ENCODE assay signal across 9 mouse cellular contexts in the genomic region with DNA sequence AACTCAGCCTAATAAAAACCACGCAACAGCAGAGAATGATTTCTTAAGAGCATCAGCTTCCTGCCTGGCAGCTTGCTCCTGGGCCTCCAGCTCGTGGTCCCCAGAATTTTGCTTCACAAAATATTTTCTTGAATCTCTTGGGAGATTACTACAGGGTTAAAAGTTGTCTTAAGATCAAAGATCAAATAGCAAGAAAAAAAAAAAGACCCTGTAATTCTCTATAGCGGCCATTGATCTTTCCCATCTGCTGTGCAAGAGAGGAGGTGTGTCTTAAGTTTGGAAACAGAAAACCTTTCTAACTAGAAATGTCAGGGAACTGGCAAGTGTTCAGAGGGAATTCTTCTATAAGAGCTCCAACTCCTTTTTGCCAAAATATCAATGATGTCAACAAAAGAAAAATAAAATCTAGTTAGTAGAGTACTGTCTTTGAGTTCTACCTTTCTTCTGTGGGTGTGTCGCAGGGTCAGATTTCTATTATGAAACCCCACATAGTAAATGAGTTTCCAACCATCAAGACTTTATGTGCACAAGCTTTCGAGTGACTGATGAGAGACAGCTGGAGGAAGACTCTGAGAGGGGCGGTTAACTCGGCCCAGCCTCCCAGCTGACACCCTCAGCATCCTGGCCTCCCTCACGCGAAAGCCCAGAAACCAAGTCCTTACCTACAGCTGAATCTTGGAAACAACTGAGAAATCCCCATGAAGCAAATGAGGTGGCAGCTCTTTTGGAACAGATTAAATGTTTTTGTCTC. TPM values are rescaled to one million over a fixed set of nuclear protein-coding genes. Genes with fewer than 3 reads are reported as not detected.
DNase-seq lines count a peak whose midpoint lies in the region; ATAC-seq and TF ChIP-seq lines count a peak whose summit lies in the region.
"Had no signal": no experiment of that assay in that cellular context is flagged by ENCODE, and none has a peak within 500 bp of the region (broad histone marks: within the 10 kb centered on the region; RNA-seq: fewer than 3 reads in every experiment).

No protein-coding gene starts in this region.

- H3K27ac ChIP-seq in forebrain, embryonic 11.5 days (ENCODE audit: low read depth, low read length): no peak overlapping the region
- H3K27ac ChIP-seq in forebrain, postnatal 0 days (ENCODE audit: low read depth, low read length): no peak overlapping the region
- peak overlapping the region; percentile 56 for H3K27ac ChIP-seq in heart, embryonic 13.5 days (replicated peaks)
- H3K27ac ChIP-seq in limb, embryonic 11.5 days (replicated peaks; ENCODE audit: low read depth, low read length): no peak overlapping the region
- H3K27ac ChIP-seq in midbrain, embryonic 14.5 days (replicated peaks; ENCODE audit: low read depth, low read length): no peak overlapping the region

- DNase-seq in forebrain, embryonic 11.5 days (ENCODE audit: low spot score): peak; percentile 57
- DNase-seq in forebrain, postnatal 0 days: no peak
- peak; percentile 22 for DNase-seq in 3T3-L1 (ENCODE audit: low read depth, low spot score)
- peak; percentile 55 for DNase-seq in limb, embryonic 11.5 days (ENCODE audit: low spot score)
- no peak for DNase-seq in layer of hippocampus, adult 18-20 months (ENCODE audit: low spot score in 2 of 2)
- no peak for DNase-seq in midbrain, embryonic 14.5 days

- ATAC-seq in forebrain, embryonic 11.5 days (replicated peaks; ENCODE audit: low FRiP score): 0 out of 2 replicates have a peak, but pooled peaks have one; percentile 18
- no peak for ATAC-seq in forebrain, postnatal 0 days
- no peak for ATAC-seq in heart, embryonic 13.5 days (ENCODE audit: extremely low read depth, insufficient number of reproducible peaks, low FRiP score, low TSS enrichment)
- ATAC-seq in limb, embryonic 11.5 days (ENCODE audit: insufficient number of reproducible peaks, low FRiP score, low TSS enrichment, low read depth): no peak
- no peak for ATAC-seq in megakaryocyte progenitor cell, adult 5-6 weeks (replicated peaks; ENCODE audit: poor library complexity)
- no peak for ATAC-seq in midbrain, embryonic 14.5 days (ENCODE audit: low FRiP score, low TSS enrichment)
- ATAC-seq: Patski had no signal

- H3K4me1 ChIP-seq in forebrain, embryonic 11.5 days (replicated peaks; ENCODE audit: control insufficient read depth, insufficient read depth, low read length): no peaks in the 10 kb centered on the region
- 0 out of 2 replicates have a peak, but pooled peaks cover 3% of the 10 kb centered on the region for H3K4me1 ChIP-seq in forebrain, postnatal 0 days (ENCODE audit: insufficient read depth)
- peaks cover 18% of the 10 kb centered on the region for H3K4me1 ChIP-seq in heart, embryonic 13.5 days
- H3K4me1 ChIP-seq in limb, embryonic 11.5 days (ENCODE audit: control insufficient read depth, insufficient read depth, low read length): peaks cover 29% of the 10 kb centered on the region
- H3K4me1 ChIP-seq in midbrain, embryonic 14.5 days (ENCODE audit: control insufficient read depth, insufficient read depth, low read length): no peaks in the 10 kb centered on the region

- H3K4me3 ChIP-seq in forebrain, embryonic 11.5 days (ENCODE audit: low read depth, low read length): no peak overlapping the region
- H3K4me3 ChIP-seq in forebrain, postnatal 0 days (ENCODE audit: low read depth, low read length): no peak overlapping the region
- no peak overlapping the region for H3K4me3 ChIP-seq in heart, embryonic 13.5 days
- H3K4me3 ChIP-seq in limb, embryonic 11.5 days (ENCODE audit: low read depth, low read length): no peak overlapping the region
- no peak overlapping the region for H3K4me3 ChIP-seq in midbrain, embryonic 14.5 days (replicated peaks; ENCODE audit: low read depth, low read length)

- TF ChIP-seq CTCF in forebrain, postnatal 0 days (IDR thresholded peaks at IDR 0.05; ENCODE audit: low read depth): no peak

- H3K36me3 ChIP-seq in forebrain, embryonic 11.5 days (ENCODE audit: control insufficient read depth, insufficient read depth, low read length): no peaks in the 10 kb centered on the region
- H3K36me3 ChIP-seq in forebrain, postnatal 0 days (ENCODE audit: insufficient read depth): no peaks in the 10 kb centered on the region
- no peaks in the 10 kb centered on the region for H3K36me3 ChIP-seq in heart, embryonic 13.5 days
- no peaks in the 10 kb centered on the region for H3K36me3 ChIP-seq in limb, embryonic 11.5 days (ENCODE audit: control insufficient read depth, insufficient read depth, low read length)
- no peaks in the 10 kb centered on the region for H3K36me3 ChIP-seq in midbrain, embryonic 14.5 days (ENCODE audit: control insufficient read depth, insufficient read depth, low read length)

- H3K4me2 ChIP-seq in forebrain, embryonic 11.5 days (ENCODE audit: low read depth, low read length, severe bottlenecking): no peak overlapping the region
- no peak overlapping the region for H3K4me2 ChIP-seq in forebrain, postnatal 0 days (ENCODE audit: low read depth)
- no peak overlapping the region for H3K4me2 ChIP-seq in heart, embryonic 13.5 days
- H3K4me2 ChIP-seq in limb, embryonic 11.5 days (ENCODE audit: low read depth, severe bottlenecking): no peak overlapping the region
- H3K4me2 ChIP-seq in midbrain, embryonic 14.5 days (ENCODE audit: low read length): no peak overlapping the region

- H3K9ac ChIP-seq in forebrain, embryonic 11.5 days (ENCODE audit: low read length): no peak overlapping the region
- H3K9ac ChIP-seq in forebrain, postnatal 0 days: no peak overlapping the region
- no peak overlapping the region for H3K9ac ChIP-seq in heart, embryonic 13.5 days
- H3K9ac ChIP-seq in limb, embryonic 11.5 days (ENCODE audit: low read length): no peak overlapping the region
- H3K9ac ChIP-seq in midbrain, embryonic 14.5 days (replicated peaks; ENCODE audit: low read length): no peak overlapping the region

- peaks cover 2% of the 10 kb centered on the region; the same call in 1 of the 2 replicates for H3K27me3 ChIP-seq in forebrain, embryonic 11.5 days (ENCODE audit: control insufficient read depth, insufficient read depth, low read length)
- H3K27me3 ChIP-seq in forebrain, postnatal 0 days (ENCODE audit: insufficient read depth, low read length): no peaks in the 10 kb centered on the region
- H3K27me3 ChIP-seq in heart, embryonic 13.5 days (replicated peaks): no peaks in the 10 kb centered on the region
- no peaks in the 10 kb centered on the region for H3K27me3 ChIP-seq in limb, embryonic 11.5 days (ENCODE audit: control insufficient read depth, insufficient read depth, low read length)
- H3K27me3 ChIP-seq in midbrain, embryonic 14.5 days (ENCODE audit: control insufficient read depth, insufficient read depth, low read length): no peaks in the 10 kb centered on the region
- H3K27me3 ChIP-seq: Patski had no signal

- H3K9me3 ChIP-seq in forebrain, embryonic 11.5 days (ENCODE audit: control insufficient read depth, low read length): no peaks in the 10 kb centered on the region
- no peaks in the 10 kb centered on the region for H3K9me3 ChIP-seq in forebrain, postnatal 0 days (ENCODE audit: low read length)
- H3K9me3 ChIP-seq in heart, embryonic 13.5 days: no peaks in the 10 kb centered on the region
- H3K9me3 ChIP-seq in limb, embryonic 11.5 days (ENCODE audit: control insufficient read depth, low read length): no peaks in the 10 kb centered on the region
- H3K9me3 ChIP-seq in midbrain, embryonic 14.5 days (ENCODE audit: control insufficient read depth, low read length): no peaks in the 10 kb centered on the region

- 50% methylated on average over 9 of the region's 9 CpGs for WGBS in forebrain, embryonic 11.5 days
- WGBS in forebrain, postnatal 0 days: 32% methylated on average over 9 of the region's 9 CpGs
- 62% methylated on average over 9 of the region's 9 CpGs for WGBS in heart, embryonic 13.5 days
- WGBS in limb, embryonic 11.5 days: 5% methylated on average over 9 of the region's 9 CpGs
- 70% methylated on average over 9 of the region's 9 CpGs for WGBS in midbrain, embryonic 14.5 days

RNA-seq across cellular contexts. Expression of a gene that starts 59.4 kb away (rescaled TPM):
- 14.1 and 16.1 TPM in 2 replicates for polyA plus RNA-seq in forebrain, embryonic 11.5 days (2014; fragmentation: Nextera tagmentation; extraction: Ambion mirVana)
- total RNA-seq in forebrain, postnatal 0 days (2014; rRNA removed): 18.2 and 19.0 TPM in 2 replicates
- 26.8 and 27.6 TPM in 2 replicates for polyA plus RNA-seq in forebrain, postnatal 0 days (2015; fragmentation: Nextera tagmentation; extraction: Ambion mirVana)
- 9.6 and 9.7 TPM in 2 replicates for polyA plus RNA-seq in heart, embryonic 13.5 days (2015; fragmentation: Nextera tagmentation; extraction: Ambion mirVana)
- polyA plus RNA-seq in limb, embryonic 11.5 days (2014; fragmentation: Nextera tagmentation; extraction: Ambion mirVana): 22.9 and 25.6 TPM in 2 replicates
- 10 to 100 TPM; 22.4 TPM for total RNA-seq in layer of hippocampus, adult 18-20 months (2021)
- total RNA-seq in megakaryocyte progenitor cell, adult 5-6 weeks (2015): 19.8 and 20.7 TPM in 2 replicates
- total RNA-seq in megakaryocyte progenitor cell, adult 5-6 weeks (2017): 22.9 and 35.6 TPM in 2 replicates
- polyA plus RNA-seq in midbrain, embryonic 14.5 days (2014; fragmentation: Nextera tagmentation; extraction: Ambion mirVana): 14.4 and 21.5 TPM in 2 replicates

Comparison
In these comparisons a context has a peak if more than half of its experiments do, and no peak if none do; other contexts are left out.
1. DNase-seq: peak in forebrain, embryonic 11.5 days (single experiment), 3T3-L1 (single experiment) and limb, embryonic 11.5 days (single experiment); none in forebrain, postnatal 0 days (single experiment), layer of hippocampus, adult 18-20 months (0 of 2) and midbrain, embryonic 14.5 days (single experiment).